Mouse (Mus musculus) heart, embryonic 15.5 days (tissue): ENCODE data around the gene Tulp1. TPM values are rescaled to one million over a fixed set of nuclear protein-coding genes. Genes with fewer than 3 reads are reported as not detected.

Experiments
- ATAC-seq: fragments of 200-750 bp; cut with Nextera tagmentation; replicated peaks from 2 replicates; pipeline ENCODE4 v1.8.0; 2017; ENCODE audit warnings: low read depth, moderate TSS enrichment; ENCODE audit not compliant: insufficient number of reproducible peaks, insufficient read depth, low FRiP score
- H3K27ac ChIP-seq: fragments of 300-500 bp; sonication (generic); 2 replicates; pipeline ENCODE4 v1.5.1; 2015; ENCODE audit warnings: mild to moderate bottlenecking, inconsistent platforms
- H3K27me3 ChIP-seq: fragments of 300-500 bp; sonication (generic); 2 replicates; pipeline ENCODE4 v1.6.1; 2015; ENCODE audit warnings: inconsistent platforms
- H3K36me3 ChIP-seq: fragments of 300-500 bp; sonication (generic); 2 replicates; pipeline ENCODE4 v1.6.1; 2015; ENCODE audit warnings: mild to moderate bottlenecking, inconsistent platforms
- H3K4me1 ChIP-seq: fragments of 300-500 bp; sonication (generic); replicated peaks from 2 replicates; pipeline ENCODE4 v1.6.1; 2015; ENCODE audit warnings: inconsistent platforms
- H3K4me2 ChIP-seq: fragments of 300-500 bp; sonication (generic); 2 replicates; pipeline ENCODE4 v1.6.1; 2015; ENCODE audit warnings: inconsistent platforms, mild to moderate bottlenecking, moderate library complexity
- H3K4me3 ChIP-seq: fragments of 300-500 bp; sonication (generic); 2 replicates; pipeline ENCODE4 v1.5.1; 2015; ENCODE audit warnings: mild to moderate bottlenecking, inconsistent platforms
- H3K9ac ChIP-seq: fragments of 300-500 bp; sonication (generic); 2 replicates; pipeline ENCODE4 v1.6.1; 2015; ENCODE audit warnings: mild to moderate bottlenecking, inconsistent platforms
- H3K9me3 ChIP-seq: fragments of 300-500 bp; sonication (generic); replicated peaks from 2 replicates; pipeline ENCODE4 v1.6.1; 2016; ENCODE audit warnings: inconsistent platforms
- WGBS: fragments of 180-500 bp; shearing (Covaris S2); methylation state at CpG from one replicate; pipeline ENCODE4 v1.1.7; 2015; ENCODE audit warnings: mixed read lengths; 5-methylcytosine and 5-hydroxymethylcytosine counted together
- polyA plus RNA-seq: library from polyadenylated mRNA; unstranded; fragments of >200 nt; fragmentation: Nextera tagmentation; extraction: Ambion mirVana; gene quantifications from 2 replicates; pipeline ENCODE4 v1.2.1, GENCODE M21; 2015

Gene Tulp1
- polyA plus RNA-seq, 1 experiment from 2014 or later: 2.6 TPM

GRCm38 (mm10) chr17:28349901-28350465 is 15.0 kb downstream of the Tulp1 start:
- under 1% methylated on average over 54 of the region's 54 CpGs for WGBS
- peak overlapping the region; percentile 96 for H3K27ac ChIP-seq
- peak; percentile 43 for ATAC-seq
- peaks cover 27% of the 10 kb centered on the region for H3K27me3 ChIP-seq
- H3K9ac ChIP-seq: peak overlapping the region; percentile 94
- peak overlapping the region; percentile 93 for H3K4me3 ChIP-seq
- peaks cover 48% of the 10 kb centered on the region for H3K4me1 ChIP-seq
- H3K36me3 ChIP-seq: no peaks in the 10 kb centered on the region
- peak overlapping the region; percentile 98 for H3K4me2 ChIP-seq
- H3K9me3 ChIP-seq: no peaks in the 10 kb centered on the region

GRCm38 (mm10) chr17:28349264-28349880 is 15.7 kb downstream of the Tulp1 start:
- 16% methylated on average over 12 of the region's 13 CpGs for WGBS
- peak overlapping the region; percentile 98 for H3K4me2 ChIP-seq
- peak overlapping the region; percentile 93 for H3K4me3 ChIP-seq
- no peaks in the 10 kb centered on the region for H3K36me3 ChIP-seq
- peak overlapping the region; percentile 96 for H3K27ac ChIP-seq
- peaks cover 55% of the 10 kb centered on the region for H3K4me1 ChIP-seq
- peaks cover 27% of the 10 kb centered on the region for H3K27me3 ChIP-seq
- ATAC-seq: no peak
- H3K9ac ChIP-seq: peak overlapping the region; percentile 94
- H3K9me3 ChIP-seq: no peaks in the 10 kb centered on the region

GRCm38 (mm10) chr17:28348211-28348610 is 16.8 kb downstream of the Tulp1 start:
- Histone ChIP-seq H3K27me3 (peaks cover 17% of the 10 kb centered on the region), H3K27ac (peak overlapping the region; percentile 8; the same call in 1 of the 2 replicates)
- 37% methylated on average over 6 of the region's 6 CpGs for WGBS

GRCm38 (mm10) chr17:28347327-28347726 is 17.7 kb downstream of the Tulp1 start:
- no peak overlapping the region for H3K9ac ChIP-seq
- no peak overlapping the region for H3K4me3 ChIP-seq
- WGBS: 75% methylated on average over 10 of the region's 10 CpGs
- peaks cover 69% of the 10 kb centered on the region for H3K4me1 ChIP-seq
- no peak overlapping the region for H3K4me2 ChIP-seq
- ATAC-seq: no peak
- no peaks in the 10 kb centered on the region for H3K9me3 ChIP-seq
- peaks cover 9% of the 10 kb centered on the region for H3K27me3 ChIP-seq
- no peaks in the 10 kb centered on the region for H3K36me3 ChIP-seq
- no peak overlapping the region for H3K27ac ChIP-seq

More at GRCm38 (mm10) chr17:28348211-28348610, 16.8 kb downstream of the Tulp1 start:
- H3K9ac ChIP-seq: peak overlapping the region; percentile 43
- no peaks in the 10 kb centered on the region for H3K9me3 ChIP-seq
- H3K4me3 ChIP-seq: peak overlapping the region; percentile 93
- no peak for ATAC-seq
- H3K4me2 ChIP-seq: peak overlapping the region; percentile 98
- H3K4me1 ChIP-seq: peaks cover 65% of the 10 kb centered on the region
- no peaks in the 10 kb centered on the region for H3K36me3 ChIP-seq

GRCm38 (mm10) chr17:28345882-28346281 is 19.1 kb downstream of the Tulp1 start:
- Histone ChIP-seq H3K4me3 (peak overlapping the region; percentile 22), H3K27me3 (no peaks in the 10 kb centered on the region), H3K4me1 (peaks cover 71% of the 10 kb centered on the region), H3K27ac (peak overlapping the region; percentile 80), H3K4me2 (peak overlapping the region; percentile 53), H3K9me3 (no peaks in the 10 kb centered on the region), H3K9ac (peak overlapping the region; percentile 43), H3K36me3 (no peaks in the 10 kb centered on the region)
- no peak for ATAC-seq
- WGBS: 14% methylated on average over 10 of the region's 10 CpGs

- ATAC-seq: no peak
- Histone ChIP-seq H3K27ac (peak overlapping the region; percentile 80), H3K4me3 (peak overlapping the region; percentile 22), H3K9ac (peak overlapping the region; percentile 43), H3K9me3 (no peaks in the 10 kb centered on the region), H3K4me2 (peak overlapping the region; percentile 53), H3K36me3 (no peaks in the 10 kb centered on the region), H3K4me1 (peaks cover 76% of the 10 kb centered on the region), H3K27me3 (no peaks in the 10 kb centered on the region)
- WGBS: 9% methylated on average over 8 of the region's 8 CpGs
Observed at GRCm38 (mm10) chr17:28345271-28345721, 19.7 kb downstream of the Tulp1 start.

- H3K27ac ChIP-seq: peak overlapping the region; percentile 80
- 45% methylated on average over 3 of the region's 3 CpGs for WGBS
- H3K36me3 ChIP-seq: peaks cover 5% of the 10 kb centered on the region
- no peaks in the 10 kb centered on the region for H3K27me3 ChIP-seq
- peak overlapping the region; percentile 43; the same call in 1 of the 2 replicates for H3K9ac ChIP-seq
- H3K4me3 ChIP-seq: no peak overlapping the region
- no peaks in the 10 kb centered on the region for H3K9me3 ChIP-seq
- H3K4me1 ChIP-seq: peaks cover 80% of the 10 kb centered on the region
- H3K4me2 ChIP-seq: peak overlapping the region; percentile 53
- ATAC-seq: no peak
Observed at GRCm38 (mm10) chr17:28344670-28345069, 20.4 kb downstream of the Tulp1 start.

GRCm38 (mm10) chr17:28344050-28344607 is 20.9 kb downstream of the Tulp1 start:
- Histone ChIP-seq H3K4me1 (peaks cover 78% of the 10 kb centered on the region), H3K27ac (peak overlapping the region; percentile 80), H3K9ac (peak overlapping the region; percentile 37; the same call in 1 of the 2 replicates), H3K27me3 (no peaks in the 10 kb centered on the region), H3K36me3 (peaks cover 11% of the 10 kb centered on the region), H3K4me3 (no peak overlapping the region), H3K9me3 (no peaks in the 10 kb centered on the region), H3K4me2 (peak overlapping the region; percentile 53; the same call in 1 of the 2 replicates)
- 14% methylated on average over 4 of the region's 4 CpGs for WGBS
- ATAC-seq: no peak

- ATAC-seq: peak; percentile 83
- H3K4me1 ChIP-seq: peaks cover 59% of the 10 kb centered on the region
- peak overlapping the region; percentile 60 for H3K9ac ChIP-seq
- H3K9me3 ChIP-seq: no peaks in the 10 kb centered on the region
- H3K4me2 ChIP-seq: peak overlapping the region; percentile 70
- 6% methylated on average over 26 of the region's 26 CpGs for WGBS
- peak overlapping the region; percentile 88 for H3K27ac ChIP-seq
- H3K4me3 ChIP-seq: peak overlapping the region; percentile 40
- no peaks in the 10 kb centered on the region for H3K27me3 ChIP-seq
- H3K36me3 ChIP-seq: peaks cover 25% of the 10 kb centered on the region
Observed at GRCm38 (mm10) chr17:28341091-28341490, 23.9 kb downstream of the Tulp1 start.

- no peaks in the 10 kb centered on the region for H3K27me3 ChIP-seq
- WGBS: 44% methylated on average over 7 of the region's 7 CpGs
- H3K9me3 ChIP-seq: no peaks in the 10 kb centered on the region
- H3K9ac ChIP-seq: peak overlapping the region; percentile 60
- peak overlapping the region; percentile 88 for H3K27ac ChIP-seq
- H3K4me1 ChIP-seq: peaks cover 54% of the 10 kb centered on the region
- peak; percentile 28 for ATAC-seq
- peak overlapping the region; percentile 40 for H3K4me3 ChIP-seq
- peak overlapping the region; percentile 70 for H3K4me2 ChIP-seq
- peaks cover 26% of the 10 kb centered on the region for H3K36me3 ChIP-seq
Observed at GRCm38 (mm10) chr17:28340578-28340977, 24.4 kb downstream of the Tulp1 start.

- Histone ChIP-seq H3K9ac (no peak overlapping the region), H3K4me3 (no peak overlapping the region), H3K4me2 (no peak overlapping the region), H3K4me1 (peaks cover 46% of the 10 kb centered on the region), H3K27me3 (no peaks in the 10 kb centered on the region), H3K27ac (no peak overlapping the region), H3K36me3 (peaks cover 34% of the 10 kb centered on the region), H3K9me3 (no peaks in the 10 kb centered on the region)
- WGBS: 89% methylated on average over 7 of the region's 7 CpGs
- ATAC-seq: no peak
Observed at GRCm38 (mm10) chr17:28337547-28337946, 27.5 kb downstream of the Tulp1 start.
